Mouse (Mus musculus): ENCODE data around the gene Car8. TPM values are rescaled to one million over a fixed set of nuclear protein-coding genes. Genes with fewer than 3 reads are reported as not detected.

The Car8 gene
- 0.07 TPM for polyA plus RNA-seq (2017; shearing (Covaris generic))

GRCm38 (mm10) chr4:8238560-8239305 lies at the start of gene Car8:
Car8 (minus strand) TSS chr4:8239041.

